Mouse (Mus musculus) lung, embryonic 16.5 days (tissue): Measurements from ENCODE around the gene Nans. TPM values are rescaled to one million over a fixed set of nuclear protein-coding genes. Genes with fewer than 3 reads are reported as not detected.

Experiments
- ATAC-seq: fragments of 200-750 bp; cut with Nextera tagmentation; 2 replicates; pipeline ENCODE4 v1.8.0; 2017; ENCODE audit warnings: low read depth, mild to moderate bottlenecking, moderate library complexity
- H3K27ac ChIP-seq: fragments of 300-500 bp; sonication (generic); 2 replicates; pipeline ENCODE4 v1.5.1; 2014; ENCODE audit warnings: mild to moderate bottlenecking, control low read depth, low read length
- H3K27me3 ChIP-seq: fragments of 300-500 bp; sonication (generic); 2 replicates; pipeline ENCODE4 v1.6.1; 2014; ENCODE audit warnings: low read depth, low read length, mixed read lengths; ENCODE audit not compliant: control insufficient read depth, insufficient read depth
- H3K36me3 ChIP-seq: fragments of 300-500 bp; sonication (generic); 2 replicates; pipeline ENCODE4 v1.6.1; 2014; ENCODE audit warnings: low read length; ENCODE audit not compliant: control insufficient read depth, insufficient read depth
- H3K4me1 ChIP-seq: fragments of 300-500 bp; sonication (generic); replicated peaks from 2 replicates; pipeline ENCODE4 v1.6.1; 2014; ENCODE audit warnings: low read length, mixed read lengths; ENCODE audit not compliant: control insufficient read depth, insufficient read depth
- H3K4me2 ChIP-seq: fragments of 300-500 bp; sonication (generic); 2 replicates; pipeline ENCODE4 v1.6.1; 2014; ENCODE audit warnings: low read depth, low read length, control low read depth
- H3K4me3 ChIP-seq: fragments of 300-500 bp; sonication (generic); 2 replicates; pipeline ENCODE4 v1.5.1; 2014; ENCODE audit warnings: mild to moderate bottlenecking, low read length, control low read depth
- H3K9ac ChIP-seq: fragments of 300-500 bp; sonication (generic); 2 replicates; pipeline ENCODE4 v1.6.1; 2014; ENCODE audit warnings: low read length, control low read depth
- H3K9me3 ChIP-seq: fragments of 300-500 bp; sonication (generic); 2 replicates; pipeline ENCODE4 v1.6.1; 2016; ENCODE audit warnings: low read length; ENCODE audit not compliant: control insufficient read depth
- WGBS: fragments of 180-500 bp; shearing (Covaris S2); extraction: QIAGEN DNeasy Blood & Tissue Kit; methylation state at CpG from one replicate; pipeline ENCODE4 v1.1.7; 2014; 5-methylcytosine and 5-hydroxymethylcytosine counted together
- polyA plus RNA-seq: library from polyadenylated mRNA; unstranded; fragments of >200 nt; fragmentation: Nextera tagmentation; extraction: Ambion mirVana; gene quantifications from 2 replicates; pipeline ENCODE4 v1.2.1, GENCODE M21; 2015

Nans gene
- polyA plus RNA-seq, result 75.8 and 77.0 TPM in 2 replicates

- peaks cover 11% of the 10 kb centered on the region for H3K36me3 ChIP-seq
Measured at GRCm38 (mm10) chr4:46489028-46489925, at the start of gene Nans. TSS of gene Nans (plus strand) at chr4:46489248.

GRCm38 (mm10) chr4:46442501-46442900, 46.5 kb upstream of the Nans start:
- Histone ChIP-seq H3K36me3 (no peaks in the 10 kb centered on the region), H3K27me3 (no peaks in the 10 kb centered on the region), H3K4me1 (no peaks in the 10 kb centered on the region), H3K9ac (no peak overlapping the region), H3K27ac (no peak overlapping the region), H3K4me3 (no peak overlapping the region), H3K4me2 (no peak overlapping the region), H3K9me3 (no peaks in the 10 kb centered on the region)
- 72% methylated on average over 4 of the region's 4 CpGs for WGBS
- ATAC-seq, result no peak

More at GRCm38 (mm10) chr4:46489028-46489925, at the start of gene Nans:
- under 1% methylated on average over 58 of the region's 58 CpGs for WGBS
- Histone ChIP-seq H3K9me3 (no peaks in the 10 kb centered on the region), H3K4me3 (peak within 1 kb of the TSS; percentile 89), H3K27ac (peak within 1 kb of the TSS; percentile 50), H3K4me1 (peaks cover 21% of the 10 kb centered on the region), H3K9ac (peak within 1 kb of the TSS; percentile 86), H3K4me2 (peak within 1 kb of the TSS; percentile 92), H3K27me3 (no peaks in the 10 kb centered on the region)
- ATAC-seq, result peak; percentile 98

- no peak overlapping the region for H3K4me3 ChIP-seq
- no peaks in the 10 kb centered on the region; the same call in 1 of the 2 replicates for H3K4me1 ChIP-seq
- no peaks in the 10 kb centered on the region for H3K36me3 ChIP-seq
- no peak overlapping the region for H3K9ac ChIP-seq
- no peak overlapping the region for H3K4me2 ChIP-seq
- no peaks in the 10 kb centered on the region for H3K27me3 ChIP-seq
- no peak for ATAC-seq
- H3K9me3 ChIP-seq, result no peaks in the 10 kb centered on the region
- 26% methylated on average over 9 of the region's 9 CpGs for WGBS
- H3K27ac ChIP-seq, result no peak overlapping the region
Measured at GRCm38 (mm10) chr4:46445237-46445945, 43.7 kb upstream of the Nans start.

GRCm38 (mm10) chr4:46447461-46447860, 41.6 kb upstream of the Nans start:
- Histone ChIP-seq H3K4me3 (no peak overlapping the region), H3K27me3 (no peaks in the 10 kb centered on the region), H3K27ac (no peak overlapping the region), H3K9ac (no peak overlapping the region), H3K4me2 (no peak overlapping the region), H3K36me3 (no peaks in the 10 kb centered on the region), H3K9me3 (no peaks in the 10 kb centered on the region), H3K4me1 (no peaks in the 10 kb centered on the region; the same call in 1 of the 2 replicates)
- ATAC-seq, result no peak
- 65% methylated on average over 1 of the region's 1 CpGs for WGBS

- no peak overlapping the region for H3K27ac ChIP-seq
- no peak for ATAC-seq
- WGBS, result 55% methylated on average over 6 of the region's 6 CpGs
Measured at GRCm38 (mm10) chr4:46448886-46449285, 40.2 kb upstream of the Nans start.

GRCm38 (mm10) chr4:46450020-46450518, 39.0 kb upstream of the Nans start:
- H3K27ac ChIP-seq, result peak overlapping the region; percentile 99
- H3K4me1 ChIP-seq, result peaks cover 22% of the 10 kb centered on the region
- H3K4me2 ChIP-seq, result peak overlapping the region; percentile 90
- no peaks in the 10 kb centered on the region for H3K36me3 ChIP-seq
- H3K27me3 ChIP-seq, result no peaks in the 10 kb centered on the region
- WGBS, result 30% methylated on average over 7 of the region's 7 CpGs
- H3K9me3 ChIP-seq, result no peaks in the 10 kb centered on the region
- H3K9ac ChIP-seq, result peak overlapping the region; percentile 99
- H3K4me3 ChIP-seq, result peak overlapping the region; percentile 93
- ATAC-seq, result no peak

More at GRCm38 (mm10) chr4:46448886-46449285, 40.2 kb upstream of the Nans start:
- peaks cover 12% of the 10 kb centered on the region for H3K4me1 ChIP-seq
- H3K9ac ChIP-seq, result no peak overlapping the region
- no peak overlapping the region for H3K4me3 ChIP-seq
- H3K4me2 ChIP-seq, result no peak overlapping the region
- no peaks in the 10 kb centered on the region for H3K27me3 ChIP-seq
- no peaks in the 10 kb centered on the region for H3K36me3 ChIP-seq
- no peaks in the 10 kb centered on the region for H3K9me3 ChIP-seq

GRCm38 (mm10) chr4:46450519-46451131, 38.4 kb upstream of the Nans start, which contains the start of gene Anp32b:
TSS of gene Anp32b (plus strand) at chr4:46450902.
- Histone ChIP-seq H3K27ac (peak within 1 kb of the TSS; percentile 99), H3K4me1 (peaks cover 25% of the 10 kb centered on the region), H3K36me3 (no peaks in the 10 kb centered on the region), H3K9me3 (no peaks in the 10 kb centered on the region), H3K9ac (peak within 1 kb of the TSS; percentile 99), H3K27me3 (no peaks in the 10 kb centered on the region), H3K4me2 (peak within 1 kb of the TSS; percentile 91), H3K4me3 (peak within 1 kb of the TSS; percentile 93)
- ATAC-seq, result peak; percentile 96
- WGBS, result under 1% methylated on average over 55 of the region's 66 CpGs

GRCm38 (mm10) chr4:46451240-46451757, 37.7 kb upstream of the Nans start:
- Histone ChIP-seq H3K36me3 (no peaks in the 10 kb centered on the region), H3K9ac (peak overlapping the region; percentile 99), H3K4me1 (peaks cover 30% of the 10 kb centered on the region), H3K4me2 (peak overlapping the region; percentile 91; the same call in 1 of the 2 replicates), H3K27me3 (no peaks in the 10 kb centered on the region), H3K27ac (peak overlapping the region; percentile 99), H3K4me3 (peak overlapping the region; percentile 93), H3K9me3 (no peaks in the 10 kb centered on the region)
- ATAC-seq, result peak; percentile 57
- under 1% methylated on average over 61 of the region's 70 CpGs for WGBS
